Mouse (Mus musculus) cerebellum, adult 9-11 months (tissue): Measurements from ENCODE around the gene Ubp1.
A peak's percentile ranks its signal among the peaks of the same experiment; 100 is the strongest.
"Not testable (repeated sequence)": the region's sequence is repeated elsewhere in the genome, so short reads cannot be mapped to it uniquely, and the experiment has no call there.

Source experiments
- DNase-seq: peaks from one replicate; pipeline ENCODE4 v3.0.0; 2022

The Ubp1 gene

GRCm38 (mm10) chr9:113930534-113931374 is at the start of gene Ubp1:
Ubp1 (plus strand) TSS chr9:113930934.
- DNase-seq = peak; percentile 99

- DNase-seq = no peak
Observed at GRCm38 (mm10) chr9:113894903-113895302, 35.8 kb upstream of the Ubp1 start.

GRCm38 (mm10) chr9:113903136-113903535 is 27.6 kb upstream of the Ubp1 start:
- no peak for DNase-seq

GRCm38 (mm10) chr9:113904315-113904714 is 26.4 kb upstream of the Ubp1 start:
- DNase-seq = not testable (repeated sequence)

- no peak for DNase-seq
Observed at GRCm38 (mm10) chr9:113915789-113916188, 14.9 kb upstream of the Ubp1 start.

GRCm38 (mm10) chr9:113922677-113923076 is 8.1 kb upstream of the Ubp1 start:
- DNase-seq = no peak

- no peak for DNase-seq
Observed at GRCm38 (mm10) chr9:113924883-113925282, 5.9 kb upstream of the Ubp1 start.

GRCm38 (mm10) chr9:113928591-113928990 is 2.1 kb upstream of the Ubp1 start:
- no peak for DNase-seq

- no peak for DNase-seq
Observed at GRCm38 (mm10) chr9:113929676-113930075, 1.1 kb upstream of the Ubp1 start.

- DNase-seq = peak; percentile 62
Observed at GRCm38 (mm10) chr9:113931375-113932099, 803 bp downstream of the Ubp1 start.

GRCm38 (mm10) chr9:113932100-113932470 is 1.4 kb downstream of the Ubp1 start:
- no peak for DNase-seq

GRCm38 (mm10) chr9:113932501-113932900 is 1.8 kb downstream of the Ubp1 start:
- no peak for DNase-seq

GRCm38 (mm10) chr9:113935638-113936037 is 4.9 kb downstream of the Ubp1 start:
- DNase-seq = no peak

- peak; percentile 57 for DNase-seq
Observed at GRCm38 (mm10) chr9:113939063-113939850, 8.5 kb downstream of the Ubp1 start.

GRCm38 (mm10) chr9:113941103-113941805 is 10.5 kb downstream of the Ubp1 start:
- no peak for DNase-seq

GRCm38 (mm10) chr9:113943372-113943771 is 12.6 kb downstream of the Ubp1 start:
- no peak for DNase-seq

- no peak for DNase-seq
Observed at GRCm38 (mm10) chr9:113947216-113947615, 16.5 kb downstream of the Ubp1 start.

GRCm38 (mm10) chr9:113957777-113958176 is 27.0 kb downstream of the Ubp1 start:
- DNase-seq = no peak

- no peak for DNase-seq
Observed at GRCm38 (mm10) chr9:113963718-113964117, 33.0 kb downstream of the Ubp1 start.

- DNase-seq = no peak
Observed at GRCm38 (mm10) chr9:113964415-113964814, 33.7 kb downstream of the Ubp1 start.

- DNase-seq = no peak
Observed at GRCm38 (mm10) chr9:113966838-113967237, 36.1 kb downstream of the Ubp1 start.

GRCm38 (mm10) chr9:113968967-113969366 is 38.2 kb downstream of the Ubp1 start:
- no peak for DNase-seq

GRCm38 (mm10) chr9:113969399-113969798 is 38.7 kb downstream of the Ubp1 start:
- no peak for DNase-seq
